Mouse (Mus musculus) large intestine, adult 2 months (tissue): ENCODE measurements at regions not wholly inside any gene's neighbourhood (a gene's known extent, or its start where the extent isn't known, plus 50 kb on each side); places are given as distances from the start of the nearest gene placed in this dataset.
A peak's percentile ranks its signal among the peaks of the same experiment; 100 is the strongest.
"Not testable (repeated sequence)": the region's sequence is repeated elsewhere in the genome, so short reads cannot be mapped to it uniquely, and the experiment has no call there.

Experiments used
- DNase-seq: peaks from one replicate; pipeline ENCODE4 v3.0.0-alpha.2; 2012; ENCODE audit warnings: low read depth, low spot score
- WGBS: fragments of 180-500 bp; shearing (Covaris S2); methylation state at CpG from one replicate; pipeline ENCODE4 v1.1.7; 2018; 5-methylcytosine and 5-hydroxymethylcytosine counted together

GRCm38 (mm10) chr3:40200174-40200573 is 330.9 kb upstream of the Intu start:
- 81% methylated on average over 4 of the region's 4 CpGs for WGBS
- DNase-seq, result no peak

GRCm38 (mm10) chr3:40206326-40206725 is 324.8 kb upstream of the Intu start:
- no peak for DNase-seq
- WGBS, result 88% methylated on average over 4 of the region's 4 CpGs

DNA sequence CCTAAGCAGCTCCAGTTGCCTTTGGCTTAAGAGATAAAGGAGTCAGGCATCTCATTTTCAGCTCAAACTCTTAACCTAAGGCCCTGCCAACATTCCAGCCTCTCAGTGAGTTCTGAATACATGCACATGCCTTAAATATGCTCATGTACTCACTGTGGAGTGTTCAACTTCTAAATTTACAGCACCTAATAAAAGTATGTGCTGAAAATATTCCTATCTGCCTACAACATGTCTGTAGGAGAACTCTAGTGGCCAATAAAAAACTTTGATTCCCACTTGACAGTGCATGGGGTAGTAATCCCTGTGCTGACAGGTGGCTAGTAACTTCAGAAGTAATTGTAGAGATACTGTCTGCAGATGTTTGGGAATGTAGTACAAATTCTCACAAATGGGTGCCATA is 319.3 kb upstream of the Intu start:
- no peak for DNase-seq

DNA sequence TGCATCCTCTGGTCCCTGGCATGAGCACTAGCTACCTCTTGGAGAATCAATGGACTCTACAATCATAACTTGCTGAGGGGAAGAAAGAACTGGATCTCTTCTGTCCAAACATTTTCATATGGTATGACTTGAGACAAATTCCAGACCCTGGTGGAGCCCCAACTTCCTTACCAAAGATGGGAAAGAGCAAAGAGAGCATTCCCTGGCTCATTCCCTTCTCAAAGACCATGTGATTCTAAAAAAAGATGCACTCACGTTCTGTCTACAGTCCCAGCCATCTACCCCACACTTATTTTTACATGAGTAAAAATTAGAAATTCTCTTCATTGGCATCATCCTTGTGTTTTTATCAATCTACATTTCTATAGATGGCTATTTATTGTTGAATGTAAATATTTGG is 304.3 kb upstream of the Intu start:
- no peak for DNase-seq
- WGBS, result 62% methylated on average over 1 of the region's 1 CpGs

DNA sequence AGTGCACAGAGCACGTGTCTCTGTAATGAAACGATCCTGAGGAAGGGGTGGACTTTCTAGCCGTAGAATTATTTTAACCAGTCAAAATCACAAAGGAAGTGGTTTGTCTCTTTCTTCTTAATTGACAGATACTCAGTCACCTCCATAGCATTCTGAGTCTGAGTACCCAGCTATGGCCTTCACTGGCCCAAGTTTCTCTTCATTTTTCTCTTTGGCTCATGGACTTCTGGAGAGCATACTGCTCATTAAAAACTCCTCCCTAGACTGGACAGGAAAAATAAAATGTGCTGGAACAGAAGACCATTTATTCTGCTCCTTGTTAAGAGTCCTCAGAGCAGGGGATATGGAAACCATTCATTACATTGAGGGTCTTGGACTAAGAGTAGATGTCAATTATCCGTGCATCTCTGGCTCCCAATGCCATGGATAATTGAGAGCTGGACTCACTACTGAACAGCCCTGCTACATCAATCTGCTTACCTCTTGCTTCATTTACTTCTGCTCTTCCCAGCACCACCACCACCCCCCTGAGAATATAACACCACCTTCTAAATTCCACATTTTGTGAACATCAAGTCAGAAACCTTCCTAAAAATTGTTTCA is 287.5 kb upstream of the Intu start:
- no peak for DNase-seq
- WGBS, result 92% methylated on average over 4 of the region's 4 CpGs

DNA sequence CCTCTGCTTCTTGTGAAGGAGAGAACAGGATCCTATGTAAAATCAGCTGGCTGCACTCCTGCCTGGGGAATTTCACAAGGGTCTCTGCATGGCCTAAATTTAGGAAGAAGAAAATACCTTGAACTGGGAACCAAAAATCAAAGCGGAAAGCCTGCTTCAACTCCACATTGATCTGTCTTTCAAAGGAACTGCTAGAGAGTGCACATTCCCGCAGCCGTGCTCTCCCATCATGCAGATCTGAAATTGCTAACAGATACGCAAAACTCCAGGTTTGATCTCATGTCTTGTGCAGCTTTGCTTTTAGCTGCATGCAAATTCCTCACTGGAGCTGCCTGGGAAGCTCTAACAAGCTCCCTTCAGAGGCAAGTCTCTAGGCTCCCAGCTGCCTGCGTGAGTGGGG is 276.7 kb upstream of the Intu start:
- 79% methylated on average over 5 of the region's 5 CpGs for WGBS
- DNase-seq, result no peak

DNA sequence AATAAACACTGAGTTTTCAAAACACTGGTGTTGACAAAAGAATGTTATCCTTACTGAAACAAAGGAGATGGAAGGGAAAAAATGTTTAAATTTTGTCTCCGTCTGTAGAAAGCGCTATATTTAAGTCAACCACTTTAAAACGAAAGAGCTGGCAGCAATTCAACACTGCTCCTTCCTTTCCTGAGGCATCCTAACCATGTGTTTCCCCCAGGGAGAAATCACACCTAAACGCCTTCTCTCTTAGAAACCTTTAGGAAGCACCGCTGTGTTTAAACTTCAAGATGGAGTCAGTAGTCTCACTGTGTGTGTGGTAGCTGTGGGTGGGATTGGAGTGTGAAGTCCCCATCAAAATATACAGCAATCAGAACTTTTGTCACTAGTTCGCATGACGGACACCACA is 268.6 kb upstream of the Intu start:
- no peak for DNase-seq
- WGBS, result 80% methylated on average over 7 of the region's 7 CpGs

GRCm38 (mm10) chr3:40267514-40267913 is 263.6 kb upstream of the Intu start:
- 94% methylated on average over 1 of the region's 1 CpGs for WGBS
- DNase-seq, result no peak

- no peak for DNase-seq
- WGBS, result 64% methylated on average over 1 of the region's 1 CpGs
These were observed 248.2 kb upstream of the Intu start for GRCm38 (mm10) chr3:40282926-40283325.

- WGBS, result 64% methylated on average over 7 of the region's 7 CpGs
- DNase-seq, result no peak
These were observed 244.0 kb upstream of the Intu start for GRCm38 (mm10) chr3:40286959-40287710.

- DNase-seq, result no peak
These were observed 234.0 kb upstream of the Intu start for GRCm38 (mm10) chr3:40297120-40297519.

- WGBS, result 83% methylated on average over 5 of the region's 5 CpGs
These were observed 210.8 kb upstream of the Intu start for GRCm38 (mm10) chr3:40320319-40320718.

GRCm38 (mm10) chr3:40325872-40326803 is 204.9 kb upstream of the Intu start:
- 66% methylated on average over 22 of the region's 22 CpGs for WGBS
- DNase-seq, result peak; percentile 11

More at GRCm38 (mm10) chr3:40320319-40320718, 210.8 kb upstream of the Intu start:
- no peak for DNase-seq

- 88% methylated on average over 5 of the region's 5 CpGs for whole genome bisulfite sequencing
- DNase-seq, result no peak
These were observed 191.5 kb upstream of the Intu start for GRCm38 (mm10) chr3:40339492-40340030.

DNA sequence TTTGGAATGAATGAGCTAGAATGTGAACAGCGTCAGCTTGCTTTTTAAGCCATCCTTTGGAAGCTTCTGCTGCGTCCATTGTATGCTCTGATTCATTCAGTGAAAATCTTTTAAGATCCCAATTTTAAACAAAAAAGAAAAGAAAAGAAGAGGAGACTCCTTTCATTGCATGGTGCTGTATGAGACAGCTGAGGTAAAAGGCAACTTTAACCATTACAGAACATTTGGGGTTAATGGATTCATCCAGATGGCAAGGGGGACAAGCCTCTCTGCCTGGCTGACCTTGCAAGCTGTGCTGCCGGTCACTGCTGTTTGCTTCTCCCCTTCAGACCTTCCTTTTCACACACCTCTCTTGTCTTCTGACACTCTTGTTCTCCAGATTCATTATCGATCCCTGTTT is 176.0 kb upstream of the Intu start:
- 73% methylated on average over 4 of the region's 4 CpGs for WGBS
- DNase-seq, result no peak

DNA sequence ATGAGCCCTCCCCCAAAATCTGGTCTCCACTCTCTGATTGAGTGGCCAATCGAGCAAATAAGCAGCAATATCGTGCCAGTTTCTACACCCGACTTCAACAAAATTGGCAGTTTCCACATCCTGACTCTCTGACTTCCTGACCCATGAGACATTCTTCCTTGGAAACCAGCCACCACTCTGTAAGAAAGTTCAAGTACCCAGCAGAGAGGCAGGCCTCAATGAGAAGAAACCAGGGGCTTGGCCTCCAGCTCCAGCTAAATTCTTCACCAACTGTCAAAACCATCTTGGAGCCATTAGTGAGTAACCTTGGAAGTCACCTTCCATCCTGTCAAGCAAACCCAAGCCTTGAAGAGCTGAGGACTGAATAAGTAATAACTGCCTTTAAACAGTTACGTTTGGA is 162.7 kb upstream of the Intu start:
- DNase-seq, result no peak
- 82% methylated on average over 4 of the region's 4 CpGs for WGBS

GRCm38 (mm10) chr3:40371411-40371810 is 159.7 kb upstream of the Intu start:
- WGBS, result 59% methylated on average over 7 of the region's 7 CpGs

DNA sequence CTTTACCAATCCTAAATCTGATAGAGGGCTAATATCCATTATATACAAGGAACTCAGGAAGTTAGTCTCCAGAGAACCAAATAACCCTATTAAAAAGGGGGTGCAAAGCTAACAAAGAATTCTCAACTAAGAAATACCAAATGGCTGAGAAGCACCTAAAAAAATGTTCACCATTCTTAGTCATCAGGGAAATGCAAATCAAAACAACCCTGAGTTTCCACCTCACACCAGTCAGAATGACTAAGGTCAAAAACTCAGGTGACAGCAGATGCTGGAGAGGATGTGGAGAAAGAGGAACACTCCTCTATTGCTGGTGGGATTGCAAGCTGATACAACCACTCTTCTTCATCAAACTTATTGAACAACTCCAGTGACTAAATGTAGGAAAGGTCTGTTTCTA is 154.9 kb upstream of the Intu start:
- not testable (repeated sequence) for DNase-seq

More at GRCm38 (mm10) chr3:40371411-40371810, 159.7 kb upstream of the Intu start:
- no peak for DNase-seq

GRCm38 (mm10) chr3:40377416-40377815 is 153.7 kb upstream of the Intu start:
- WGBS, result 60% methylated on average over 7 of the region's 7 CpGs
- DNase-seq, result no peak

GRCm38 (mm10) chr3:40379063-40379462 is 152.0 kb upstream of the Intu start:
- WGBS, result 93% methylated on average over 2 of the region's 2 CpGs
- DNase-seq, result no peak
